Mouse (Mus musculus) forebrain, embryonic 15.5 days (tissue): Measurements from ENCODE around the gene Gm49361. TPM values are rescaled to one million over a fixed set of nuclear protein-coding genes. Genes with fewer than 3 reads are reported as not detected.

Source experiments
- ATAC-seq: fragments of 200-750 bp; cut with Nextera tagmentation; replicated peaks from 2 replicates; pipeline ENCODE4 v1.8.0; 2017; ENCODE audit warnings: mild to moderate bottlenecking, moderate TSS enrichment, moderate library complexity
- H3K27ac ChIP-seq: fragments of 300-500 bp; sonication (generic); replicated peaks from 2 replicates; pipeline ENCODE4 v1.5.1; 2015; ENCODE audit warnings: mild to moderate bottlenecking, inconsistent platforms
- H3K27me3 ChIP-seq: fragments of 300-500 bp; sonication (generic); 2 replicates; pipeline ENCODE4 v1.6.1; 2015; ENCODE audit warnings: inconsistent platforms
- H3K36me3 ChIP-seq: fragments of 300-500 bp; sonication (generic); 2 replicates; pipeline ENCODE4 v1.6.1; 2015; ENCODE audit warnings: mild to moderate bottlenecking, inconsistent platforms
- H3K4me1 ChIP-seq: fragments of 300-500 bp; sonication (generic); 2 replicates; pipeline ENCODE4 v1.6.1; 2015; ENCODE audit warnings: inconsistent platforms
- H3K4me2 ChIP-seq: fragments of 300-500 bp; sonication (generic); replicated peaks from 2 replicates; pipeline ENCODE4 v1.6.1; 2015; ENCODE audit warnings: mild to moderate bottlenecking, inconsistent platforms
- H3K4me3 ChIP-seq: fragments of 300-500 bp; sonication (generic); 2 replicates; pipeline ENCODE4 v1.5.1; 2015; ENCODE audit warnings: mild to moderate bottlenecking, inconsistent platforms
- H3K9ac ChIP-seq: fragments of 300-500 bp; sonication (generic); replicated peaks from 2 replicates; pipeline ENCODE4 v1.6.1; 2015; ENCODE audit warnings: mild to moderate bottlenecking, inconsistent platforms
- H3K9me3 ChIP-seq: fragments of 300-500 bp; sonication (generic); 2 replicates; pipeline ENCODE4 v1.6.1; 2016; ENCODE audit warnings: inconsistent platforms
- WGBS: fragments of 180-500 bp; shearing (Covaris S2); methylation state at CpG from one replicate; pipeline ENCODE4 v1.1.7; 2015; ENCODE audit warnings: mixed read lengths; 5-methylcytosine and 5-hydroxymethylcytosine counted together
- polyA plus RNA-seq: library from polyadenylated mRNA; unstranded; fragments of >200 nt; fragmentation: Nextera tagmentation; extraction: Ambion mirVana; gene quantifications from 2 replicates; pipeline ENCODE4 v1.2.1, GENCODE M21; 2015

Gene Gm49361
- polyA plus RNA-seq, 1 experiment from 2014 or later, result not detected

- Histone ChIP-seq H3K27me3 (no peaks in the 10 kb centered on the region), H3K36me3 (0 out of 2 replicates have a peak, but pooled peaks cover 2% of the 10 kb centered on the region), H3K9me3 (no peaks in the 10 kb centered on the region), H3K9ac (no peak overlapping the region), H3K4me1 (peaks cover 44% of the 10 kb centered on the region), H3K4me3 (no peak overlapping the region), H3K4me2 (no peak overlapping the region), H3K27ac (no peak overlapping the region)
- WGBS, result 41% methylated on average over 2 of the region's 2 CpGs
- no peak for ATAC-seq
Observed at GRCm38 (mm10) chr14:57611034-57611433, 134.9 kb downstream of the Gm49361 start.

- Histone ChIP-seq H3K9me3 (no peaks in the 10 kb centered on the region), H3K27ac (peak overlapping the region; percentile 70), H3K4me2 (no peak overlapping the region), H3K9ac (no peak overlapping the region), H3K36me3 (0 out of 2 replicates have a peak, but pooled peaks cover 4% of the 10 kb centered on the region), H3K4me3 (no peak overlapping the region), H3K27me3 (no peaks in the 10 kb centered on the region), H3K4me1 (peaks cover 42% of the 10 kb centered on the region)
- 0 out of 2 replicates have a peak, but pooled peaks have one; percentile 23 for ATAC-seq
- WGBS, result 52% methylated on average over 4 of the region's 4 CpGs
Observed at GRCm38 (mm10) chr14:57609816-57610329, 136.0 kb downstream of the Gm49361 start.

DNA sequence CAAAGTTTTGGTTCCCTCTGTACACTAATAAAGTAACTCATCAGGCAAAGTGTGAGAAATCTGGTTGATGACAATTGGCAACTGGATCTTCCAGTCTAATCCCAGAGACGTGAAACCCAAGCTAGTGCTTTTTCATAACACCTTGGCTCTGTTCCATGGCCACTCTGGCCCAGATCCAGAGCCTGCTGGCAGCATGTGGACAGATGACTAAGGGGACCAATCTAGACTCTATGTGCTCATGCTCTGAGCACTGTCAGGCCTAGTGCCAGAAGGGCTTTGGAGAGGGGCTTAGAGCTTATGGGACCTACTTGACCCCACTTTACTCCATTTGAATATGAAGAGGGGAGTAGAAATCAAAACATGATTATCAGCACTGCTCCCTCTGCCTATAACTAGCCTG lies 138.4 kb downstream of the Gm49361 start:
- Histone ChIP-seq H3K9ac (no peak overlapping the region), H3K4me2 (no peak overlapping the region), H3K4me3 (no peak overlapping the region), H3K9me3 (no peaks in the 10 kb centered on the region), H3K27ac (peak overlapping the region; percentile 51; the same call in 1 of the 2 replicates), H3K36me3 (peaks cover 15% of the 10 kb centered on the region; the same call in 1 of the 2 replicates), H3K27me3 (no peaks in the 10 kb centered on the region), H3K4me1 (peaks cover 44% of the 10 kb centered on the region)
- ATAC-seq, result peak; percentile 93
- WGBS, result 0% methylated on average over 1 of the region's 1 CpGs

DNA sequence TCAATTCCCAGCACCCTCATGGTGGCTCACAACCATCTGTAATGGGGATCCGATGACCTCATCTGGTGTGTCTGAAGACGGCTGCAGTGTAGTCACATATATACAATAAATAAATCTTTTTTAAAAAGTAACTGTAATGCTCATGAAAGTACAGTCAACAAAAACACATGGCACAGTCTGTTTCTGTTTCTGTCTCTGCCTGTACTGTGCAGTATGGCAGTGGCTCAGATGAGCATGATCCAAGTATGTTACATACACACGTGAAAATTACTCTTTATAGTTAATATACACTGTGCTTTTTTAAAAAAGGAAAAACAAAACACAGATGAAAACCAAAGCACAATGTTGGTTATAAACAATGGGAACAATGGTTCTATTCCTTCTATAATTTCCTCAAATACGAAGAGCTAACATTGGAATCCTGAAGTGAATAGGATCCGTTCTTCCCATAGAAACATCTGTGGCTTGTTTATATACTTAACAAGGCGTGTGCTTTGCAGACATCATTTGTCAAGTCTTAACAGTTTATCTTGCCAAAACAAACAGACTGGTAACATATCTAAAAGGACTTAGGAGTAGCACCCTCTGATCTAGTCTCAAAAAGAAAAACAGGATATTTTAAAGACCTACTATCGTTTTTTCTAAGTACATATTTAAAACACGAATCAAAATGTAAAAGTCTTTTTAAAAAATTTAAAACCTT lies 139.1 kb downstream of the Gm49361 start:
- Histone ChIP-seq H3K27me3 (no peaks in the 10 kb centered on the region), H3K4me3 (no peak overlapping the region), H3K36me3 (peaks cover 21% of the 10 kb centered on the region), H3K4me2 (no peak overlapping the region), H3K9me3 (no peaks in the 10 kb centered on the region), H3K9ac (no peak overlapping the region), H3K4me1 (peaks cover 44% of the 10 kb centered on the region), H3K27ac (peak overlapping the region; percentile 48; the same call in 1 of the 2 replicates)
- WGBS, result 52% methylated on average over 8 of the region's 8 CpGs
- ATAC-seq, result 0 out of 2 replicates have a peak, but pooled peaks have one; percentile 23

DNA sequence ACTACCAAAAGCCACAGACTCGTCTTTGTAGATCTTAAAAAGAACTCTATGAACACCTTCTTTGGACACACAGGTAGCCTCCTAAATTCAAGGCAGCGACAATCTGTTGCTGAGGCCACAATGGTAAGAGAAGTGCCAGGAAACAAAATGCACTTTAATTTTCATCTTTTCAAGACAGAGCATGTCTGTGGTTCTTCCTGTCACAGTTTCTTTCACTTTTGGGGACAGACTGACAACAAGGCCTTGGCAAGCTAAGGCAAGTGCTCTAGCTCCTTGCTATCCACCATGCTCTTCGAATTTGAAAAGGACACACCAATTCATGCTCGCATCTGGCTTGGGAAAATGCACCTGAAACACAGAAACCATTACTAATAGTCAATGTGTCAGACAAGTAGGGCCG lies 152.6 kb downstream of the Gm49361 start:
- 93% methylated on average over 5 of the region's 5 CpGs for WGBS
- H3K4me3 ChIP-seq, result no peak overlapping the region
- H3K36me3 ChIP-seq, result peaks cover 56% of the 10 kb centered on the region

More for the DNA sequence above, 152.6 kb downstream of the Gm49361 start:
- Histone ChIP-seq H3K27me3 (no peaks in the 10 kb centered on the region), H3K4me1 (no peaks in the 10 kb centered on the region), H3K4me2 (no peak overlapping the region), H3K27ac (no peak overlapping the region), H3K9me3 (no peaks in the 10 kb centered on the region), H3K9ac (no peak overlapping the region)
- ATAC-seq, result no peak

Other genes with a start within 250 kb of the Gm49361 start
- gene Il17d, start 221.3 kb downstream of the Gm49361 start, polyA plus RNA-seq, result 4.6 and 5.8 TPM in 2 replicates
- 87.1 and 103 TPM in 2 replicates for gene Eef1akmt1, start 174.5 kb downstream of the Gm49361 start, polyA plus RNA-seq
- gene Xpo4, start 80.7 kb downstream of the Gm49361 start, polyA plus RNA-seq, result 14.9 and 15.7 TPM in 2 replicates
- gene Lats2, start 12.3 kb upstream of the Gm49361 start, polyA plus RNA-seq, result 8.0 TPM in 2 replicates
- gene Sap18, start 52.1 kb upstream of the Gm49361 start, polyA plus RNA-seq, result 22.8 and 24.5 TPM in 2 replicates
- gene Ska3, start 80.1 kb upstream of the Gm49361 start, polyA plus RNA-seq, result 19.3 and 19.8 TPM in 2 replicates
- gene Mrpl57, start 80.1 kb upstream of the Gm49361 start, polyA plus RNA-seq, result 130 TPM in 2 replicates
- gene Zdhhc20, start 144.2 kb upstream of the Gm49361 start, polyA plus RNA-seq, result 46.7 and 50.8 TPM in 2 replicates